Mouse (Mus musculus): Measurements from ENCODE around the gene Anpep. TPM values are rescaled to one million over a fixed set of nuclear protein-coding genes. Genes with fewer than 3 reads are reported as not detected.

Anpep gene
- 7.4 and 9.7 TPM in 2 replicates for polyA plus RNA-seq (2015; fragmentation: Nextera tagmentation; extraction: Ambion mirVana)

- H3K36me3 ChIP-seq (ENCODE audit: control insufficient read depth, insufficient read depth, low read length) = no peaks in the 10 kb centered on the region
- no peak for ATAC-seq (ENCODE audit: low read depth)
- no peak within 1 kb of the TSS for H3K9ac ChIP-seq (ENCODE audit: low read length)
- no peak within 1 kb of the TSS for H3K4me2 ChIP-seq (ENCODE audit: low read depth, low read length)
- no peaks in the 10 kb centered on the region for H3K27me3 ChIP-seq (ENCODE audit: control insufficient read depth, insufficient read depth, low read depth, low read length)
- H3K27ac ChIP-seq (ENCODE audit: low read length) = no peak within 1 kb of the TSS
- no peaks in the 10 kb centered on the region for H3K9me3 ChIP-seq (ENCODE audit: control insufficient read depth, low read length)
- H3K4me3 ChIP-seq (ENCODE audit: low read length) = no peak within 1 kb of the TSS
- H3K4me1 ChIP-seq (replicated peaks; ENCODE audit: control insufficient read depth, insufficient read depth, low read length) = peaks cover 5% of the 10 kb centered on the region
- WGBS = 66% methylated on average over 9 of the region's 9 CpGs
Measured at GRCm38 (mm10) chr7:79860811-79861210, at the start of gene Anpep. TSS of gene Anpep (minus strand) at chr7:79861059.

DNA sequence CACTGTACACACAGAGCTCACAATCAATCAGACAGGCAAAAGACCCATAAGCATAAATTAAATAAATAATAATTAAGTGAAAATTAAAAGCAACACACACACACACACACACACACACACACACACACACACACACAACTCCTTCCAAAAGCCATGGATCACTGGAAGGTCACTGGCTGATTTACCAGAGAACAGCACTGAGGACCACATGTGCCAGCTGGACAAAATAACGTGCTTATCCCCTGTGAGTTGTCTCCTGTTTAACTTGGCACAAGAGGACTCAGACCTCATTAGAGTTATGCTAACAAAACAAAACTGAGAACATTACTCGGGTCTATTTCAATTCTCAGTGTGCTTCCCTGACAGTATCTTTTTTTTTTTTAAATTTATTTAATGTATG is 46.5 kb upstream of the Anpep start:
- Histone ChIP-seq H3K27ac (ENCODE audit: low read length) (no peak overlapping the region), H3K4me2 (ENCODE audit: low read depth, low read length) (no peak overlapping the region), H3K9ac (ENCODE audit: low read length) (no peak overlapping the region), H3K36me3 (ENCODE audit: control insufficient read depth, insufficient read depth, low read length) (0 out of 2 replicates have a peak, but pooled peaks cover 2% of the 10 kb centered on the region), H3K27me3 (ENCODE audit: control insufficient read depth, insufficient read depth, low read depth, low read length) (no peaks in the 10 kb centered on the region), H3K9me3 (ENCODE audit: control insufficient read depth, low read length) (no peaks in the 10 kb centered on the region), H3K4me3 (ENCODE audit: low read length) (no peak overlapping the region), H3K4me1 (replicated peaks; ENCODE audit: control insufficient read depth, insufficient read depth, low read length) (no peaks in the 10 kb centered on the region)
- WGBS = 54% methylated on average over 2 of the region's 2 CpGs
- no peak for ATAC-seq (ENCODE audit: low read depth)

GRCm38 (mm10) chr7:79906914-79907313 is 46.1 kb upstream of the Anpep start:
- no peaks in the 10 kb centered on the region for H3K27me3 ChIP-seq (ENCODE audit: control insufficient read depth, insufficient read depth, low read depth, low read length)
- no peaks in the 10 kb centered on the region for H3K9me3 ChIP-seq (ENCODE audit: control insufficient read depth, low read length)
- ATAC-seq (ENCODE audit: low read depth) = no peak
- no peak overlapping the region for H3K9ac ChIP-seq (ENCODE audit: low read length)
- no peak overlapping the region for H3K27ac ChIP-seq (ENCODE audit: low read length)
- WGBS = 92% methylated on average over 3 of the region's 3 CpGs
- no peak overlapping the region for H3K4me2 ChIP-seq (ENCODE audit: low read depth, low read length)
- no peaks in the 10 kb centered on the region for H3K4me1 ChIP-seq (replicated peaks; ENCODE audit: control insufficient read depth, insufficient read depth, low read length)
- H3K36me3 ChIP-seq (ENCODE audit: control insufficient read depth, insufficient read depth, low read length) = 0 out of 2 replicates have a peak, but pooled peaks cover 2% of the 10 kb centered on the region
- no peak overlapping the region for H3K4me3 ChIP-seq (ENCODE audit: low read length)

GRCm38 (mm10) chr7:79905193-79905592 is 44.3 kb upstream of the Anpep start:
- H3K9ac ChIP-seq (ENCODE audit: low read length) = no peak overlapping the region
- H3K9me3 ChIP-seq (ENCODE audit: control insufficient read depth, low read length) = no peaks in the 10 kb centered on the region
- H3K4me2 ChIP-seq (ENCODE audit: low read depth, low read length) = no peak overlapping the region
- no peak for ATAC-seq (ENCODE audit: low read depth)
- H3K36me3 ChIP-seq (ENCODE audit: control insufficient read depth, insufficient read depth, low read length) = peaks cover 7% of the 10 kb centered on the region; the same call in 1 of the 2 replicates
- no peak overlapping the region for H3K27ac ChIP-seq (ENCODE audit: low read length)
- WGBS = 88% methylated on average over 4 of the region's 4 CpGs
- no peak overlapping the region for H3K4me3 ChIP-seq (ENCODE audit: low read length)
- no peaks in the 10 kb centered on the region for H3K4me1 ChIP-seq (replicated peaks; ENCODE audit: control insufficient read depth, insufficient read depth, low read length)
- H3K27me3 ChIP-seq (ENCODE audit: control insufficient read depth, insufficient read depth, low read depth, low read length) = no peaks in the 10 kb centered on the region

DNA sequence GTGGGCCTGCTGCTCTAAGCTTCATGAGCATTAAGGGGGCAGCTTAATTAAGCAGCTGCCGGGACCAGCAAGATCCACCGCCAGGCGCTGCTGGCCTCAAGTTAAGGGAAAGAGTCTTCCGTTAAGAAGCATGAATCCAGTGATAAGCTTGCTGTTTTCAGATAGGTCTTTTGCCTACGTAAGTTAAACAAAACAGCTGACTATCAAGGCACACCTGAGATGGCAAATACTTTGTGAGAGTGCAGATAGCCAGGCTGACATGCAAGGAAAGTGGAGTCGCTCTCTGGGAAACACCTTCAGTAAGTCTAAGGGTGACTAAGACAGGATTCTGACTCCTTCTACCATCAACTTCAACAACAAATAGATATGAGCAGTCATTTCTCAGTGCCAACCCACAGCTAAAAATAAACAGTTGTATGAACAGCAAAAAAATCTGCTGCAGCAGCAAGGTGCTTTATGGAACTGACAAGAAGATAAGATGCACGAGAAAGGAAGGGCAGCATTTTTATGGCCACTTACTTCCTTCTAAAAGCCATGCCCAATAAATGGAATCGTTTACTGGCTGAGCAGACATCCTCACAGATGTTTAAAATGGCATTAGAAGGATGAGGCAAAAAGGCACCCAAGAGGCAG is 42.4 kb upstream of the Anpep start:
- H3K9ac ChIP-seq (ENCODE audit: low read length) = no peak overlapping the region
- H3K27ac ChIP-seq (ENCODE audit: low read length) = no peak overlapping the region
- no peak for ATAC-seq (ENCODE audit: low read depth)
- no peak overlapping the region for H3K4me2 ChIP-seq (ENCODE audit: low read depth, low read length)
- H3K27me3 ChIP-seq (ENCODE audit: control insufficient read depth, insufficient read depth, low read depth, low read length) = no peaks in the 10 kb centered on the region
- no peaks in the 10 kb centered on the region for H3K4me1 ChIP-seq (replicated peaks; ENCODE audit: control insufficient read depth, insufficient read depth, low read length)
- no peak overlapping the region for H3K4me3 ChIP-seq (ENCODE audit: low read length)
- 81% methylated on average over 8 of the region's 8 CpGs for WGBS
- H3K9me3 ChIP-seq (ENCODE audit: control insufficient read depth, low read length) = no peaks in the 10 kb centered on the region
- H3K36me3 ChIP-seq (ENCODE audit: control insufficient read depth, insufficient read depth, low read length) = peaks cover 4% of the 10 kb centered on the region; the same call in 1 of the 2 replicates

DNA sequence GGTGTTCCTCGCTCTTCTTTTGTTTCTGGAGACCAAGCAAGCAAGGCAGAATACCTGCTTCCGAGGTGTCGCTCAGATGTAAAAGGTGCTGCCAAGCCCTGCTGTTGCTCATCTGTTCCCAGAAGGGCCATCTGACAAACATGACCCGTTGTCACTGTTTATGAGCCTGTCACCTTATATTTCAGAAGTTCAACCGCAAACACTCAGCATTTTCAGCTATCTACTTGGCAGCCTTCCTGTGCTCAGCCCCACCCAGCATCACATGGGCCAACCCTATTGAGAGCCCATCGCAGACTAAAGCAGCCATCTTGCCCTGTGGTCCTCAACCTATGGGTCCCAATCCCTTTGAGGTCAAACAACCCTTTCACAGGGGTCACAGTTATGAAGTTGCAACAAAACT is 39.9 kb upstream of the Anpep start:
- Histone ChIP-seq H3K36me3 (ENCODE audit: control insufficient read depth, insufficient read depth, low read length) (peaks cover 4% of the 10 kb centered on the region; the same call in 1 of the 2 replicates), H3K4me1 (replicated peaks; ENCODE audit: control insufficient read depth, insufficient read depth, low read length) (no peaks in the 10 kb centered on the region), H3K27me3 (ENCODE audit: control insufficient read depth, insufficient read depth, low read depth, low read length) (no peaks in the 10 kb centered on the region), H3K27ac (ENCODE audit: low read length) (no peak overlapping the region), H3K9me3 (ENCODE audit: control insufficient read depth, low read length) (no peaks in the 10 kb centered on the region), H3K4me3 (ENCODE audit: low read length) (no peak overlapping the region), H3K9ac (ENCODE audit: low read length) (no peak overlapping the region), H3K4me2 (ENCODE audit: low read depth, low read length) (no peak overlapping the region)
- ATAC-seq (ENCODE audit: low read depth) = no peak
- 84% methylated on average over 6 of the region's 6 CpGs for WGBS

DNA sequence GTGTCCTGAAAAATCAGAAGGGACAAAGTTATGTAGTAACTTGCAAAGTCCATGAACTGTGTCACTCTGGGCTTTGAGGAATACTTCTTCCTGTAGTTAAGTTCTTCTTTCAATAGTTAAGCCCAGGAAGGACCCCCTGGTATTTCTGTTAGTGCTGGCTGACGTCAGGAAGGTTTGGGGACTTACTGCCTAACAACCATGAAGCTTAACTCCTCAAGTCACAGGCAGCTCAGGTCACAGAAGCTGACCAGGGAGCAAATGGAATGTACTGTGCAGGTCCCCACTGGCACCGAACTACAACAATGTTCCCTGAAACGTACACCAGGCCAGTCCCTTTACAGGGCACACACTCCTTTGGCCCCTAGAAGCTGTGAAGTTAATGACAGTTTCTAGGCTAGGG is 34.4 kb upstream of the Anpep start:
- H3K4me1 ChIP-seq (replicated peaks; ENCODE audit: control insufficient read depth, insufficient read depth, low read length) = peaks cover 2% of the 10 kb centered on the region; the same call in 1 of the 2 replicates
- no peak overlapping the region for H3K27ac ChIP-seq (ENCODE audit: low read length)
- H3K27me3 ChIP-seq (ENCODE audit: control insufficient read depth, insufficient read depth, low read depth, low read length) = no peaks in the 10 kb centered on the region
- no peaks in the 10 kb centered on the region for H3K9me3 ChIP-seq (ENCODE audit: control insufficient read depth, low read length)
- H3K4me3 ChIP-seq (ENCODE audit: low read length) = no peak overlapping the region
- 87% methylated on average over 3 of the region's 3 CpGs for WGBS
- 0 out of 2 replicates have a peak, but pooled peaks cover 2% of the 10 kb centered on the region for H3K36me3 ChIP-seq (ENCODE audit: control insufficient read depth, insufficient read depth, low read length)
- no peak overlapping the region for H3K9ac ChIP-seq (ENCODE audit: low read length)
- ATAC-seq (ENCODE audit: low read depth) = no peak
- no peak overlapping the region for H3K4me2 ChIP-seq (ENCODE audit: low read depth, low read length)

- 0 out of 2 replicates have a peak, but pooled peaks cover 2% of the 10 kb centered on the region for H3K36me3 ChIP-seq (ENCODE audit: control insufficient read depth, insufficient read depth, low read length)
- H3K9me3 ChIP-seq (ENCODE audit: control insufficient read depth, low read length) = no peaks in the 10 kb centered on the region
- peaks cover 2% of the 10 kb centered on the region; the same call in 1 of the 2 replicates for H3K4me1 ChIP-seq (replicated peaks; ENCODE audit: control insufficient read depth, insufficient read depth, low read length)
- H3K9ac ChIP-seq (ENCODE audit: low read length) = no peak overlapping the region
- no peaks in the 10 kb centered on the region for H3K27me3 ChIP-seq (ENCODE audit: control insufficient read depth, insufficient read depth, low read depth, low read length)
- no peak overlapping the region for H3K4me3 ChIP-seq (ENCODE audit: low read length)
- 85% methylated on average over 1 of the region's 1 CpGs for WGBS
- no peak for ATAC-seq (ENCODE audit: low read depth)
- H3K27ac ChIP-seq (ENCODE audit: low read length) = no peak overlapping the region
- no peak overlapping the region for H3K4me2 ChIP-seq (ENCODE audit: low read depth, low read length)
Measured at GRCm38 (mm10) chr7:79894790-79895189, 33.9 kb upstream of the Anpep start.

DNA sequence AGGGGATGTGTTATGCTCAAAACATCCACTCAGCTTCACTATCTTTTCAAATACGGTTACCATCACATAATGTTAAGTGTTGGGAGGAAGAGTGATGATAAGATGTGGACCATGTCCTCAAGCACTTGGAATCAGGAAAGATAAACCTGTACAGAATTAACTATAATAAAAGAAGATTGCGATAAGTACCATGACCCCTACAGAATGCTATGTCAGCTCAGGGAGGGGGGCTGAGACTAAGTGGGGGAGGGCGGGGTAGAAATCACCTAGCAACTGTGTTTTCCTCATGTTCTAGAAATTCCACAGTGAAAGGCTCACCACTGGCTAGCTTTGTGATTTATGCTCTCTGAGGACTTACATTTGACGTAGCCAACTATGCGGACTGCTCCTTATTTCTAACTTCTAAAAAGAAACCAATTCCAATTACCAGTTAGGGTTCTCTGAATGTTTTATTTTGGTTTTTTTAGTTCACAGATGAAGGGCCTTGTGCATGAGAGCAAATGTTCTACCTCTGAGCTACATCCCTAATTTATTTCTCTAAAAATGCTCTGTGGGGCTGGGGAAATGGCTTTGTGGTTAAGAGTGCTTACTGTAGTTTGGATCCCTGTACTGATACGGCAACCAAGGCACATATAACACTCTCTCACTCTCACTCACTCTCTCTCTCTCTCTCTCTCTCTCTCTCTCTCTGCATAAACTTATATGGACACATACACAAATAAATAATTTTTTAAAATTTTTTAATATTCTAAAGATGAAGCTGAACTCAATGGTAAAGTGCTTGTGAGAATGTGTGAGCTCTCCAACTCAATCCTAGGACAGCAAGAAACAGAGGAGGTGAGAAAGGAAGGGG is 31.9 kb upstream of the Anpep start:
- Histone ChIP-seq H3K9me3 (ENCODE audit: control insufficient read depth, low read length) (no peaks in the 10 kb centered on the region), H3K27ac (ENCODE audit: low read length) (no peak overlapping the region), H3K4me2 (ENCODE audit: low read depth, low read length) (no peak overlapping the region), H3K9ac (ENCODE audit: low read length) (no peak overlapping the region), H3K36me3 (ENCODE audit: control insufficient read depth, insufficient read depth, low read length) (0 out of 2 replicates have a peak, but pooled peaks cover 2% of the 10 kb centered on the region), H3K4me3 (ENCODE audit: low read length) (no peak overlapping the region), H3K27me3 (ENCODE audit: control insufficient read depth, insufficient read depth, low read depth, low read length) (no peaks in the 10 kb centered on the region), H3K4me1 (replicated peaks; ENCODE audit: control insufficient read depth, insufficient read depth, low read length) (peaks cover 2% of the 10 kb centered on the region; the same call in 1 of the 2 replicates)
- 0 out of 2 replicates have a peak, but pooled peaks have one; percentile 37 for ATAC-seq (ENCODE audit: low read depth)
- 63% methylated on average over 6 of the region's 6 CpGs for WGBS
